Mouse (Mus musculus) cerebral cortex, adult 2 months (tissue): Measurements from ENCODE around the gene Ypel3.

Source experiments
- WGBS: fragments of 180-500 bp; shearing (Covaris S2); methylation state at CpG from one replicate; pipeline ENCODE4 v1.1.7; 2018; 5-methylcytosine and 5-hydroxymethylcytosine counted together

The Ypel3 gene

GRCm38 (mm10) chr7:126776598-126777057 is at the start of gene Ypel3:
Gene Ypel3 (plus strand): TSS chr7:126776955.
- WGBS, result under 1% methylated on average over 36 of the region's 37 CpGs

GRCm38 (mm10) chr7:126730256-126730789 is 46.4 kb upstream of the Ypel3 start:
- 86% methylated on average over 4 of the region's 4 CpGs for WGBS

- WGBS, result 69% methylated on average over 8 of the region's 8 CpGs
Measured at GRCm38 (mm10) chr7:126736122-126736521, 40.6 kb upstream of the Ypel3 start.

GRCm38 (mm10) chr7:126739551-126739950 is 37.2 kb upstream of the Ypel3 start:
- WGBS, result 51% methylated on average over 17 of the region's 17 CpGs

GRCm38 (mm10) chr7:126740132-126740735 is 36.5 kb upstream of the Ypel3 start:
- 54% methylated on average over 13 of the region's 13 CpGs for WGBS

GRCm38 (mm10) chr7:126740977-126741376 is 35.8 kb upstream of the Ypel3 start:
- WGBS, result 58% methylated on average over 5 of the region's 5 CpGs

GRCm38 (mm10) chr7:126741452-126741851 is 35.3 kb upstream of the Ypel3 start:
- WGBS, result 90% methylated on average over 5 of the region's 5 CpGs

GRCm38 (mm10) chr7:126741964-126742482 is 34.7 kb upstream of the Ypel3 start:
- WGBS, result 74% methylated on average over 13 of the region's 13 CpGs

- WGBS, result 67% methylated on average over 12 of the region's 12 CpGs
Measured at GRCm38 (mm10) chr7:126746066-126746465, 30.7 kb upstream of the Ypel3 start.

- WGBS, result 47% methylated on average over 6 of the region's 6 CpGs
Measured at GRCm38 (mm10) chr7:126746798-126747197, 30.0 kb upstream of the Ypel3 start.

GRCm38 (mm10) chr7:126748824-126749223 is 27.9 kb upstream of the Ypel3 start:
- 75% methylated on average over 7 of the region's 7 CpGs for WGBS

GRCm38 (mm10) chr7:126749582-126750343 is 27.0 kb upstream of the Ypel3 start:
- 90% methylated on average over 17 of the region's 17 CpGs for WGBS

GRCm38 (mm10) chr7:126754866-126755265 is 21.9 kb upstream of the Ypel3 start:
- 2% methylated on average over 9 of the region's 9 CpGs for WGBS

- 78% methylated on average over 7 of the region's 7 CpGs for WGBS
Measured at GRCm38 (mm10) chr7:126758539-126758938, 18.2 kb upstream of the Ypel3 start.

GRCm38 (mm10) chr7:126759050-126759671 is 17.6 kb upstream of the Ypel3 start, which contains the start of gene Mapk3:
Gene Mapk3 (plus strand): TSS chr7:126759601.
- WGBS, result 1% methylated on average over 32 of the region's 38 CpGs

- WGBS, result 3% methylated on average over 24 of the region's 24 CpGs
Measured at GRCm38 (mm10) chr7:126759672-126760390, 16.9 kb upstream of the Ypel3 start.

- WGBS, result 37% methylated on average over 3 of the region's 3 CpGs
Measured at GRCm38 (mm10) chr7:126760391-126760802, 16.4 kb upstream of the Ypel3 start.

GRCm38 (mm10) chr7:126760956-126761355 is 15.8 kb upstream of the Ypel3 start:
- 29% methylated on average over 4 of the region's 4 CpGs for WGBS

- 48% methylated on average over 6 of the region's 6 CpGs for WGBS
Measured at GRCm38 (mm10) chr7:126761529-126762067, 15.2 kb upstream of the Ypel3 start.

GRCm38 (mm10) chr7:126762471-126763008 is 14.2 kb upstream of the Ypel3 start:
- 39% methylated on average over 17 of the region's 17 CpGs for WGBS

GRCm38 (mm10) chr7:126765540-126765939 is 11.2 kb upstream of the Ypel3 start:
- WGBS, result 66% methylated on average over 9 of the region's 9 CpGs
